7 mouse cellular contexts compared by ENCODE assay signal in the genomic region with DNA sequence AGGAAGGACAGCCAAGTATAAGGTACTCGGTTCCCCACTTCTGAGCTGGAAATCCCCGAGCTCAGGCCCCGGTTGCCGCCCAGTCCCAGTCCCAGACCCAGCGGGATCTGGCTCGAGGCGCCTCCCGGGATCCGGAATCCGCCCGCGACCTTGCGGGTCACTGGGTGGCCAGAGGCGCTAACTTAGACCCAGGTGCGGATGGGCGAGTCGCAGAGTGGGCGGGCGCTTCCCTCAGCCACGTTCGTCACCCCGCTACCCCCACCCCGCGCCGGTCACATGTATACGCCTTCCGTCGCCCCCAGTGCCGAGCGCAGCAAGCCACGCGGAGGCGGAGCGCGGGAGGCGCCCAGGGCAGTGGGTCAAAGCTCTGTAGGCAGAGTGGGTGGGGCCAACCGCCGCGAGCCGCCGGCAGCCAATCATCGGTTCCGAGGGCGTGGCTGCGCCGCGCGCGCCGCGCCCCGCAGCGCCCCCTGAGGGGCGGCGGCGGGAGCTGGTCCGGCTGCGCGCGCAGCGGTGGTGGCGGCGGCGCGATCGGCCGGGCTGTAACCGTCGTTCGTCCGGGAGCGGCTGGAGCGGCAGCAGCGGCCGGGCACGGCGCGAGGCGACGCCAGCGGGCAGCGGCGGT. TPM values are rescaled to one million over a fixed set of nuclear protein-coding genes. Genes with fewer than 3 reads are reported as not detected.
A peak's percentile ranks its signal among the peaks of the same experiment; 100 is the strongest.
DNase-seq lines count a peak whose midpoint lies in the region; ATAC-seq and TF ChIP-seq lines count a peak whose summit lies in the region.

No protein-coding gene starts in this region.

- H3K4me1 ChIP-seq in intestine, postnatal 0 days (replicated peaks; ENCODE audit: control insufficient read depth, insufficient read depth, low read length) = peaks cover 8% of the 10 kb centered on the region
- peaks cover 27% of the 10 kb centered on the region for H3K4me1 ChIP-seq in midbrain, embryonic 12.5 days
- H3K4me1 ChIP-seq in small intestine, adult 2 months (ENCODE audit: control insufficient read depth, insufficient read depth, insufficient read length, low read length) = peaks cover 12% of the 10 kb centered on the region

- peak overlapping the region; percentile 72 for H3K4me2 ChIP-seq in intestine, postnatal 0 days (replicated peaks; ENCODE audit: low read depth)
- peak overlapping the region; percentile 74 for H3K4me2 ChIP-seq in midbrain, embryonic 12.5 days (replicated peaks)

- ATAC-seq in intestine, postnatal 0 days = peak; percentile 94
- ATAC-seq in midbrain, embryonic 12.5 days (ENCODE audit: low FRiP score, low read depth) = peak; percentile 96

- peak; percentile 57 for TF ChIP-seq CTCF in intestine, postnatal 0 days (IDR thresholded peaks at IDR 0.05; ENCODE audit: low read depth)
- TF ChIP-seq CTCF in small intestine, adult 2 months (IDR thresholded peaks at IDR 0.05; ENCODE audit: extremely low read depth, insufficient read length, insufficient replicate concordance, low read depth, low read length) = peak; percentile 55

- TF ChIP-seq POLR2A in small intestine, adult 2 months (IDR thresholded peaks at IDR 0.05; ENCODE audit: low read depth, low read length) = peak; percentile 57

- intact Hi-C loops in left cerebral cortex, postnatal 4 days (cut with DNase I) = no loop called here

- H3K9ac ChIP-seq in intestine, postnatal 0 days (ENCODE audit: low read depth, low read length) = peak overlapping the region; percentile 98
- H3K9ac ChIP-seq in midbrain, embryonic 12.5 days (replicated peaks) = peak overlapping the region; percentile 97

- peak; percentile 99 for DNase-seq in adrenal gland, adult 2 months
- peak; percentile 94 for DNase-seq in embryo, embryonic 11.5 days (ENCODE audit: low read depth, low spot score)
- DNase-seq in gastrocnemius, postnatal 4 days (ENCODE audit: low spot score in 2 of 2) = peak; percentile 95 to 98
- DNase-seq in left cerebral cortex, postnatal 4 days = peak; percentile 95

- no peaks in the 10 kb centered on the region for H3K9me3 ChIP-seq in intestine, postnatal 0 days (ENCODE audit: control insufficient read depth)
- H3K9me3 ChIP-seq in midbrain, embryonic 12.5 days = no peaks in the 10 kb centered on the region

- H3K36me3 ChIP-seq in intestine, postnatal 0 days (ENCODE audit: control insufficient read depth, insufficient read depth) = no peaks in the 10 kb centered on the region
- no peaks in the 10 kb centered on the region for H3K36me3 ChIP-seq in midbrain, embryonic 12.5 days
- H3K36me3 ChIP-seq in small intestine, adult 2 months (ENCODE audit: control insufficient read depth, insufficient read depth, low read length) = no peaks in the 10 kb centered on the region

- under 1% methylated on average over 72 of the region's 83 CpGs for WGBS in intestine, postnatal 0 days
- under 1% methylated on average over 59 of the region's 83 CpGs for WGBS in midbrain, embryonic 12.5 days
- WGBS in small intestine, adult 2 months = under 1% methylated on average over 82 of the region's 83 CpGs

- peak overlapping the region; percentile 99 for H3K27ac ChIP-seq in intestine, postnatal 0 days (ENCODE audit: low read depth, low read length)
- peak overlapping the region; percentile 95 for H3K27ac ChIP-seq in midbrain, embryonic 12.5 days (replicated peaks)
- peak overlapping the region; percentile 96 for H3K27ac ChIP-seq in small intestine, adult 2 months (ENCODE audit: insufficient read depth, low read depth, low read length)

- peak overlapping the region; percentile 88 for H3K4me3 ChIP-seq in intestine, postnatal 0 days (ENCODE audit: low read depth, low read length)
- peak overlapping the region; percentile 93 for H3K4me3 ChIP-seq in midbrain, embryonic 12.5 days
- H3K4me3 ChIP-seq in small intestine, adult 2 months (ENCODE audit: low read depth, low read length) = peak overlapping the region; percentile 97

- H3K27me3 ChIP-seq in intestine, postnatal 0 days (replicated peaks; ENCODE audit: control insufficient read depth, insufficient read depth, low read length) = no peaks in the 10 kb centered on the region
- H3K27me3 ChIP-seq in midbrain, embryonic 12.5 days = peaks cover 9% of the 10 kb centered on the region; the same call in 1 of the 2 replicates
- H3K27me3 ChIP-seq in small intestine, adult 2 months (ENCODE audit: control insufficient read depth, insufficient read depth, low read length) = no peaks in the 10 kb centered on the region

RNA-seq across cellular contexts. Expression of gene Ptp4a2, which starts 8.8 kb away (rescaled TPM):
- 100 to 1,000 TPM; 378 to 409 TPM for total RNA-seq in adrenal gland, adult 2 months (2021)
- 41.0 and 48.2 TPM in 2 replicates for polyA plus RNA-seq in adrenal gland, adult 2 months (2012; rRNA removed)
- total RNA-seq in gastrocnemius, postnatal 4 days (2021) = 100 to 1,000 TPM; 406 to 430 TPM
- 321 and 331 TPM in 2 replicates for polyA plus RNA-seq in intestine, postnatal 0 days (2015; fragmentation: Nextera tagmentation; extraction: Ambion mirVana)
- total RNA-seq in left cerebral cortex, postnatal 4 days (2021) = 100 to 1,000 TPM; 133 to 141 TPM
- 345 and 375 TPM in 2 replicates for polyA plus RNA-seq in midbrain, embryonic 12.5 days (2016; fragmentation: Nextera tagmentation; extraction: Ambion mirVana)
- 8.9 and 21.1 TPM in 2 replicates for polyA plus RNA-seq in small intestine, adult 2 months (2012; rRNA removed)

Comparison
In these comparisons a context has a peak if more than half of its experiments do, and no peak if none do; other contexts are left out.
1. Peak in every context shown above with its lines: DNase-seq, ATAC-seq, H3K4me3 ChIP-seq and H3K27ac ChIP-seq.